Mouse (Mus musculus) neural tube, embryonic 12.5 days (tissue): ENCODE results near the gene Aco1. TPM values are rescaled to one million over a fixed set of nuclear protein-coding genes. Genes with fewer than 3 reads are reported as not detected.
"Not testable (repeated sequence)": the region's sequence is repeated elsewhere in the genome, so short reads cannot be mapped to it uniquely, and the experiment has no call there.

ENCODE experiments used
- ATAC-seq: fragments of 200-750 bp; cut with Nextera tagmentation; 2 replicates; pipeline ENCODE4 v1.8.0; 2017; ENCODE audit warnings: low read depth, mild to moderate bottlenecking, moderate TSS enrichment, moderate library complexity; ENCODE audit not compliant: low FRiP score
- H3K27ac ChIP-seq: fragments of 300-500 bp; sonication (generic); 2 replicates; pipeline ENCODE4 v1.5.1; 2016
- H3K27me3 ChIP-seq: fragments of 300-500 bp; sonication (generic); replicated peaks from 2 replicates; pipeline ENCODE4 v1.6.1; 2016; ENCODE audit warnings: mild to moderate bottlenecking
- H3K36me3 ChIP-seq: fragments of 300-500 bp; sonication (generic); 2 replicates; pipeline ENCODE4 v1.6.1; 2016; ENCODE audit warnings: mild to moderate bottlenecking
- H3K4me1 ChIP-seq: fragments of 300-500 bp; sonication (generic); 2 replicates; pipeline ENCODE4 v1.6.1; 2016
- H3K4me2 ChIP-seq: fragments of 300-500 bp; sonication (generic); replicated peaks from 2 replicates; pipeline ENCODE4 v1.6.1; 2016; ENCODE audit warnings: mild to moderate bottlenecking
- H3K4me3 ChIP-seq: fragments of 300-500 bp; sonication (generic); 2 replicates; pipeline ENCODE4 v1.5.1; 2016
- H3K9ac ChIP-seq: fragments of 300-500 bp; sonication (generic); 2 replicates; pipeline ENCODE4 v1.6.1; 2016; ENCODE audit warnings: mild to moderate bottlenecking
- H3K9me3 ChIP-seq: fragments of 300-500 bp; sonication (generic); 2 replicates; pipeline ENCODE4 v1.6.1; 2016; ENCODE audit warnings: mild to moderate bottlenecking
- WGBS: fragments of 180-500 bp; shearing (Covaris S2); methylation state at CpG from one replicate; pipeline ENCODE4 v1.1.7; 2016; 5-methylcytosine and 5-hydroxymethylcytosine counted together
- polyA plus RNA-seq: library from polyadenylated mRNA; unstranded; fragments of >200 nt; fragmentation: Nextera tagmentation; extraction: Ambion mirVana; gene quantifications from 2 replicates; pipeline ENCODE4 v1.2.1, GENCODE M21; 2016

Gene Aco1
- 58.5 TPM in 2 replicates for polyA plus RNA-seq

DNA sequence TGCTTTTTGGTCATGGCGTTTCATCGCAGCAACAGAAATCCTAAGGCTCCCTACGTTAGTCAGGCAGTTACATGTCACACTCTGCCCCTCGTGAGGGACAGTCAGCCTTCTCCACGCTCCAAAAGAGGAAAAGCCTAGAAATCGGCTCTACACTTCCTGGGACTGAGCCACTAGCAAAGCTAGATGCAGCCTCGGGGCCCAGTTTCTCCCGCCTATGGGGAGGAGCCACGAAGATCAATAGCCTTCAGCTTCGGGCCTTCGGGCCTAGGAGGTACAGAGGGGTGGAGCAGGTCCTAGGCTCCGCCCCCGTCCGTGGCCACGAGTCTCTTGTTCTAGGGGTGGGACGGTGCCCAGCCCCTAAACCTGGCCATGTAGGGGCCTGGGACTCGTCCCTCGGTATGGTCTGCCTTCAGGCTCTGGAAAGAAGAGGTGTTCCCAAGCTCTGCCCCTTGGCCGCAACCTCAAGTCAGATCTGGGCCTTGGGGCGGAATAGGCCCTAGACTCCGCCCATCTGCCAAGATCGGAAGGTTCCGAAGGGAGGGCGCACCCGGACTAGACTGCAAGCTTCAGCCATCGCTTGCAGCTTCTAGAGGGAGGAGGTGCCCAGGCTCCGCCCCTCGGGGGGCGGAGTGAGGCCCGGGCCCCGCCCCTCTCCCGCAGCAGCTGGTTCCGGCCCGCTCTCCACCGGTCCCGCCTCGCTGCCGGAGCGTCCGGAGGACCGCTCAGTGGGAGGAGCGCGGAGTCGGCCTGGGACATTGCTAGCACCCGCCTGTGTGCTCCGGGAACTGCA is at the start of gene Aco1:
Gene Aco1, plus strand, starts transcription at position 339 of the 790 bp plus-strand sequence.
- under 1% methylated on average over 46 of the region's 46 CpGs for WGBS
- ATAC-seq, result peak; percentile 98
- peak within 1 kb of the TSS; percentile 73 for H3K4me2 ChIP-seq

DNA sequence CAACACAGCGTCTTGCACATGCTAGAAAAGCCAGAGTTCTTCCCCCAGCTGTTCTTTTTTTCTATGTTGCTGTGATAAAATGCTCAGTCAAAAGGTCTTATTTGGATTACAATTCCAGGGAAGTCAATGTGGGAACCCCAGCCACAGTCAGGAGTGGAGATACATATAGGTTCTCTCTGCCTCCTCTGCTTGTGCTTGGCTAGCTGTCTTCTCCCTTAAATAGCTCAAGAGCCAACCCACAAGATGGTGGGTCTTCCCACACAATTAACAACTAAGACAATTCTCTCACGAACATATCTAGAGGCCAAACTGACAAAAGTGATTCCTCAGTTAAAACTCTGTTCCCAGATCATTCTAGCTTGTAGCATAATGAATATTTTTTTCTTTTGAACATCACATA is 47.9 kb upstream of the Aco1 start:
- 77% methylated on average over 2 of the region's 2 CpGs for WGBS
- no peak overlapping the region for H3K4me3 ChIP-seq
- H3K4me1 ChIP-seq, result no peaks in the 10 kb centered on the region

More for the DNA sequence above, at the start of gene Aco1:
- Histone ChIP-seq H3K36me3 (no peaks in the 10 kb centered on the region), H3K27me3 (no peaks in the 10 kb centered on the region), H3K9me3 (no peaks in the 10 kb centered on the region), H3K9ac (peak within 1 kb of the TSS; percentile 82), H3K27ac (peak within 1 kb of the TSS; percentile 85), H3K4me1 (peaks cover 16% of the 10 kb centered on the region), H3K4me3 (peak within 1 kb of the TSS; percentile 79)

DNA sequence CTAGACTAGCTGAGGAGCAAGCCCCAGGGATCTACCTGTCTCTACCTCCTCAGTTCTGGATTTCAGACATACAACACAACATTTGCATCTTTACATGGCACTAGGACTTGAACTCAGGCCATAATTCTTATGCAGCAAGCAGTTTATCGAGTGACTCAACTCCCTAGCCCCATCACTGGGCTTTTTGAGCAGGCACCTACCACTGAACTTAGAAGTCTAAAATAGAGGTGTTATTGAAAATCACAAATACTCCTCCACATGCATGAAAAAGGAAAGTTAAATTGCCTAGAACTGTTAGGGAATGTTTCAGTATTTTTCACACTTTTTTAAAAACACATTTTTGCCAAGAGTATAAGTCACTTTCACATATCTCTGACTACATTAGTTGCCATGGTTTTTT is 39.9 kb upstream of the Aco1 start:
- 86% methylated on average over 1 of the region's 1 CpGs for WGBS
- H3K9me3 ChIP-seq, result peaks cover 5% of the 10 kb centered on the region; the same call in 1 of the 2 replicates
- no peaks in the 10 kb centered on the region for H3K4me1 ChIP-seq
- ATAC-seq, result no peak
- H3K4me3 ChIP-seq, result no peak overlapping the region
- H3K9ac ChIP-seq, result no peak overlapping the region
- H3K4me2 ChIP-seq, result no peak overlapping the region
- H3K27me3 ChIP-seq, result no peaks in the 10 kb centered on the region
- H3K27ac ChIP-seq, result no peak overlapping the region
- H3K36me3 ChIP-seq, result no peaks in the 10 kb centered on the region

More for the DNA sequence above, 47.9 kb upstream of the Aco1 start:
- no peak for ATAC-seq
- Histone ChIP-seq H3K27ac (no peak overlapping the region), H3K9me3 (no peaks in the 10 kb centered on the region), H3K4me2 (no peak overlapping the region), H3K36me3 (no peaks in the 10 kb centered on the region), H3K27me3 (no peaks in the 10 kb centered on the region), H3K9ac (no peak overlapping the region)

DNA sequence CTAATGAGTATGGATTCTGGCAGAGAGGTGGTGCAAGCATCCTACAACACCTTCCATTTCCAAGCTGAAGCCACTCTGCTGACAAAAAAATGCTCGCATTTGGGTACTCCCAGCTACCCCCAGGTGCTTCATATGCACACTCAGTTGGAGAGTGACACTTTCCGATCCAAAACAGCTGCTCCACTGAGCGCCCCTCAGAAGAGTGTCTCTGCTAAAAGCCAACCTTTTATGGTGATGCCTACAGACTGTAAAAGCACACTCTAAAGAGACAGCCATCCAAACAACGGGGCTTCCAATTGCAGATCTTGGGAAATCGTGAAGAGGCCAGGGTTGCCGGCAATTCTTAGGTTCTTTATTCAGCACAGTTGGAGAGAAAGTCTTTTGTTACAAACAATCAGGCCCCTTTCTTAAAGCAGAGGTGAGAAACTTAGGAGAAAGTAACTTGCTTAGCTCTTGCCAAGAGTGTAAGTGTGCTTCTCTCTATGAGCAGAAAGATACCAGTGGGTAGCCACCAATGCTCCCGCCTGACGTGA is 36.8 kb upstream of the Aco1 start:
- H3K4me1 ChIP-seq, result no peaks in the 10 kb centered on the region
- WGBS, result 27% methylated on average over 8 of the region's 8 CpGs
- H3K27me3 ChIP-seq, result no peaks in the 10 kb centered on the region
- H3K36me3 ChIP-seq, result no peaks in the 10 kb centered on the region
- H3K9me3 ChIP-seq, result peaks cover 5% of the 10 kb centered on the region; the same call in 1 of the 2 replicates
- no peak overlapping the region for H3K9ac ChIP-seq
- no peak overlapping the region for H3K4me3 ChIP-seq
- no peak for ATAC-seq
- H3K27ac ChIP-seq, result no peak overlapping the region
- no peak overlapping the region for H3K4me2 ChIP-seq

DNA sequence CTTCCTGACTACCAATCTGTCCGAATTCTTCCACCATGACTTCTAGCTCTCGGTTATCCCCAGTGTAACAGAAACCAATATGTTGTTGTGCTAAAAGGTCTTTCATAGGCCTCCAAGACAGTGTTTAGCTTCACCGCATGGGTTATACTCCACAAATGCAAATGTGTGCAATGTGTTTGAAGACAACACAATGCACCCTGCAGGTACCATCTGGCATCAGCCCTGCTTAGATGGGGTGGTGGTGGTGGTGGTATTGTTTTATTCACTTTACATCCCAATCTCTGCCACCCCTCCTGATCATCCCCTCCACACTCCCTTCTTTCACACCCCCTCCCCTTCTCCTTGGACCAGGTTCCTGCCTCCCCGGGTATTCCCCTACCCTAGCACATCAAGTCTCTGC is 34.9 kb upstream of the Aco1 start:
- Histone ChIP-seq H3K27me3 (no peaks in the 10 kb centered on the region), H3K4me1 (no peaks in the 10 kb centered on the region), H3K36me3 (no peaks in the 10 kb centered on the region), H3K4me2 (no peak overlapping the region), H3K4me3 (no peak overlapping the region), H3K9me3 (peaks cover 5% of the 10 kb centered on the region; the same call in 1 of the 2 replicates), H3K27ac (no peak overlapping the region), H3K9ac (no peak overlapping the region)
- 90% methylated on average over 4 of the region's 4 CpGs for WGBS
- ATAC-seq, result no peak

DNA sequence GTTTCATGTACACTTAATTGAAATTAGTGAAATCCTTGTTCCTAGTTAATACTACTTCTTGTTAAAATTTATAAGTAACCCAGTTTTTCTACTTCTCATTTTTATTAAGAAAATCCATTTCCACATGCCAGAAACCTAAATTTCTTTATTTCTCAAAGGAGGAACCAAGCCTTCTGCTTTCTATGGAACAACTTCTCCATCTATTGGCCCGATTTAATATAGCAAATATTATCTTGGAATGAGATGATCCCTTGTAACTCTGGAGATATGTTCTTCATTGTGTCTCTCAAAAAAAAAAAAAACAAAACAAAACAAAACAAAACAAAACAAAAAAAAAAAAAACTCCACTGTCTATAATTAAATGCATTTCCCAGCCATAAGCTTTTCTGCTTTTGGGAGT is 29.7 kb upstream of the Aco1 start:
- Histone ChIP-seq H3K4me2 (no peak overlapping the region), H3K27me3 (no peaks in the 10 kb centered on the region), H3K4me3 (no peak overlapping the region), H3K4me1 (no peaks in the 10 kb centered on the region), H3K9me3 (no peaks in the 10 kb centered on the region), H3K36me3 (no peaks in the 10 kb centered on the region), H3K27ac (no peak overlapping the region), H3K9ac (no peak overlapping the region)
- WGBS, result 82% methylated on average over 1 of the region's 1 CpGs
- no peak for ATAC-seq

DNA sequence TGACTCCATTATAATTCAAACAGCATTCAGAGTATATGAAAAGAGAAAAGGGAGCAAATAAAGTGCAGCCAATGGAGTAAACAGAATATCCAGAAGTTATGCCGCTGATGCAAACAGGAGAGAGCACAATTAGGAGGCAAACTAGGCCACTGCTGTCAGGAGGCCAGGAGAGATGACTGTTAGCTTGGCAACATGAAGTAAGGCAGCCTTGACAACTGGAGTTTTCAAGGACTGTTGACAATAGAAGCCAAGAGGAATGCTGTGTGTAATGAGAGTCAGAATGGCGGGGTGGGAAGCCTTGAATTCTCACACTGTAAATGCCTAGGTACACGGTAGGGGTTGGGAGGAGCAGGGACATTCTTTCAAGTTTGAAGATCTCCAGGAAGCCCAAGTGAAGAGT is 21.7 kb upstream of the Aco1 start:
- no peaks in the 10 kb centered on the region for H3K9me3 ChIP-seq
- H3K27ac ChIP-seq, result no peak overlapping the region
- ATAC-seq, result no peak
- no peak overlapping the region for H3K9ac ChIP-seq
- no peak overlapping the region for H3K4me3 ChIP-seq
- no peaks in the 10 kb centered on the region for H3K27me3 ChIP-seq
- no peaks in the 10 kb centered on the region for H3K4me1 ChIP-seq
- no peak overlapping the region for H3K4me2 ChIP-seq
- H3K36me3 ChIP-seq, result no peaks in the 10 kb centered on the region
- WGBS, result 72% methylated on average over 3 of the region's 3 CpGs

DNA sequence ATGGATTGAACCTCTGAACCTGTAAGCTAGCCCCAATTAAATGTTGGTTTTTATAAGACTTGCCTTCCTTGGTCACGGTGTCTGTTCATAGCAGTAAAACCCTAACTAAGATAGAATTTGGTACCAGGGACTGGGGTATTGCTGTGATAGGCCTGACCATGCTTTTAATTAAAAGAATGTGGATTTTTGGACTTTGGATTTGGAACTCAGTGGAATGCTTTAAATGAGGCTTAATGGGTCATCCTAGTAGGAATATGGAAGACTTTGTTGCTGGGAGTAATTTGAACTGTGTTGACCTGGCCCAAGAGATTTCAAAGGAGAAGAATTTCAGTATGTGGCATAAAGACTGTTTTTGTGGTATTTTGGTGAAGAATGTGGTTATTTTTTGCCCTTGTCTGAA is 20.6 kb upstream of the Aco1 start:
- H3K9ac ChIP-seq, H3K27ac ChIP-seq, H3K36me3 ChIP-seq, H3K9me3 ChIP-seq, H3K4me1 ChIP-seq, H3K27me3 ChIP-seq, ATAC-seq, H3K4me3 ChIP-seq, H3K4me2 ChIP-seq: not testable (repeated sequence)
- WGBS, result 96% methylated on average over 1 of the region's 1 CpGs

DNA sequence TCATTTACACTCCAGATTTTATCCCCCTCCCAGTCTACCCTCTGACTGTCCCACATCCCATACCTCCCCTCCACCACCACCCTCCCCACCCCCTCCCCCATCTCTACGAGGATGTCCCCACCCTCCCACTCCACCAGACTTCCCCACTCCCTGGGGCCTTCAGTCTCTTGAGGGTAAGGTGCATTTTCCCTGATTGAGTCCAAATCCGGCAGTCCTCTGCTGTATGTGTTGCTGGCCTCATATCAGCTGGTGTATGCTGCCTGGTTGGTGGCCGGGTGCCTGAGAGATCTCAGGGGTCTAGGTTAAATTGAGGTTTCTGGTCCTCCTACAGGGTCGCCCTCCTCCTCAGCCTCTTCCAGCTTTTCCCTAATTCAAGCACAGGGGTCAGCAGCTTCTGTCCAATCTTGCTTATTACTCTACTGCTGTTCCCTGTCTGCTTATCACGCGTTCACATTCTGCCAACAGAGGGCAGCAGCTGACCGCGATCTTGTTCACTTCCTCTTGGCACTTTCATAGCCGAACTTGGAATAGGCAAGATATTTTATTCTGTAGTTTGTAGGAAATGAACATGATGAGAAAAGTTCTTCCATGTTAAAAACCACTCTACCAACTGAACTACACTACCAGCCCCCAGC is 8.3 kb upstream of the Aco1 start:
- Histone ChIP-seq H3K9me3 (no peaks in the 10 kb centered on the region), H3K4me1 (no peaks in the 10 kb centered on the region), H3K36me3 (no peaks in the 10 kb centered on the region), H3K27ac (no peak overlapping the region), H3K4me3 (no peak overlapping the region), H3K4me2 (no peak overlapping the region), H3K9ac (no peak overlapping the region), H3K27me3 (no peaks in the 10 kb centered on the region)
- peak; percentile 37 for ATAC-seq
- WGBS, result 24% methylated on average over 9 of the region's 9 CpGs

DNA sequence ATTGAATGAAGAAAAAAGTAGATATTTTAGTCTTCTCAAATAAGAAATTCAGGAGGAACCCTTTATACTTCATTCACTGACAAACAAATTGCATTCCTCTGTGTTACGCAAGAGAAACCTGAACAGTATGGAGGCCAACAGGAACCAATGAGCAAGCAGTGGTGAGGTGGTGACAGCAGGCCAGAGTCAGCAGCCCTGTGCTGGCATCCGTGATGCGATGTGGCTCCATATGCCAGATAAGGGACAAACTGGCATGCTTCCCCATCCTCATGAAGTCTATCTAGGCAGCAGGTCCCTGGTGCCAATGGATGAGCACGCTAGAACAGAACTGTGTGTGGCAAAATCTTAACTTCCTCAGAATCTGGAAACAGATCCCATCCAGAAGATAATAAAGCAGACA is 6.4 kb upstream of the Aco1 start:
- WGBS, result 91% methylated on average over 4 of the region's 4 CpGs
- no peak overlapping the region for H3K4me2 ChIP-seq
- H3K27me3 ChIP-seq, result no peaks in the 10 kb centered on the region

DNA sequence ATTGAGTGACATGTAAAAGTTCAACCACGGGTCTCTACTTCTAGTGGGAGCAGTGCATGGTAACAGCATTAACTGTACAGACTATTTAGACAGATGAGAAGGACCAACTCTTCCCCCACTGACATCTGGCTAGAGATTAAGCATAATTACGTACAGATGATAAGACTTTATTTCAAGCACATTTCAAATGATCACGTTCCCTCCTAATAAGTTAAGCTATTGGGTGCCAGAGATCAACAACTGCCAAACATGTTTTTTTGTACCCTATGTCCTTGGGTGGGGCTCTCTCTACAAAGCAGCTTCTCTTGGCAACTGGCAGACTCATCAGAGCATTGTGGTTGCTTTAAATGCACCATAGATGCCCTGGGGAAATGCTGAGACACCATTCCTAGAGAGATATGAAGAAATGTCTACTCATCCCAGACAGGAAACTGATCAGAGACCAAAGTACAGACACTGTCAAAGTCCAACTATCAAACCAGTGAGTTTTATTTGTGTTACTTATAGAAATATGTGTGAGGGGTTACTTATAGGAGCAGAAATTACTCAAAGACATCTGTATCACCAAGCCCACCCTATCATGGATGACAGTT is 3.1 kb upstream of the Aco1 start:
- Histone ChIP-seq H3K36me3 (no peaks in the 10 kb centered on the region), H3K9ac (no peak overlapping the region), H3K9me3 (no peaks in the 10 kb centered on the region), H3K4me1 (peaks cover 14% of the 10 kb centered on the region), H3K4me2 (no peak overlapping the region), H3K4me3 (no peak overlapping the region), H3K27ac (no peak overlapping the region), H3K27me3 (no peaks in the 10 kb centered on the region)
- WGBS, result 86% methylated on average over 3 of the region's 3 CpGs
- ATAC-seq, result no peak

More for the DNA sequence above, 6.4 kb upstream of the Aco1 start:
- Histone ChIP-seq H3K27ac (no peak overlapping the region), H3K4me1 (no peaks in the 10 kb centered on the region), H3K4me3 (no peak overlapping the region), H3K9me3 (no peaks in the 10 kb centered on the region), H3K9ac (no peak overlapping the region), H3K36me3 (no peaks in the 10 kb centered on the region)
- ATAC-seq, result no peak

DNA sequence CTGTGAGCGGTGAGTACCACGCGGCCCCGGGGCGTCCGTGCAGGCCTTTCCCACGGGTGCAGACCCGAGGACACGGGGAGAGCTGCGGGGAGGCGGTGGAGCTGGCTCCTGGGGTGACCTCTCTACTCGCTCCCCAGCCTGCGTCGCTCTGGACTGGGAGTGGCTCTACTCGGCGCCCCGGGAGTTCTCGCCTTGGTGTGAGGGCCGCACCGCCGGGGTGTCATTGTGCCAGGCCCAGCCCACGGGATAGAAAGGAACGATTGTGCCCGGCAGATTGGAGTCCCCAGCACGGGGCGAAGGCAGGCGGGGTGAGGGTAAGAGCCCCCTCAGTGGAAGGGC is 621 bp downstream of the Aco1 start:
- no peaks in the 10 kb centered on the region for H3K27me3 ChIP-seq
- no peak for ATAC-seq
- H3K36me3 ChIP-seq, result no peaks in the 10 kb centered on the region
- peak overlapping the region; percentile 82 for H3K9ac ChIP-seq
- H3K9me3 ChIP-seq, result no peaks in the 10 kb centered on the region
- WGBS, result under 1% methylated on average over 27 of the region's 27 CpGs
- peak overlapping the region; percentile 79 for H3K4me3 ChIP-seq
- peak overlapping the region; percentile 73 for H3K4me2 ChIP-seq
- no peak overlapping the region; the same call in 1 of the 2 replicates for H3K27ac ChIP-seq
- peaks cover 16% of the 10 kb centered on the region for H3K4me1 ChIP-seq
